Mouse (Mus musculus) embryonic facial prominence, embryonic 14.5 days (tissue): ENCODE data around the gene Naa80. TPM values are rescaled to one million over a fixed set of nuclear protein-coding genes. Genes with fewer than 3 reads are reported as not detected.

Experiments
- ATAC-seq: fragments of 200-750 bp; cut with Nextera tagmentation; 2 replicates; pipeline ENCODE4 v1.8.0; 2017; ENCODE audit warnings: low read depth, moderate number of reproducible peaks, moderate TSS enrichment
- DNase-seq: peaks from one replicate; pipeline ENCODE4 v3.0.0-alpha.2; 2015; ENCODE audit warnings: low spot score
- H3K27ac ChIP-seq: fragments of 300-500 bp; sonication (generic); replicated peaks from 2 replicates; pipeline ENCODE4 v1.5.1; 2014; ENCODE audit warnings: low read depth, mild to moderate bottlenecking, low read length, moderate library complexity
- H3K27me3 ChIP-seq: fragments of 300-500 bp; sonication (generic); replicated peaks from 2 replicates; pipeline ENCODE4 v1.6.1; 2014; ENCODE audit warnings: low read length; ENCODE audit not compliant: control insufficient read depth, insufficient read depth
- H3K36me3 ChIP-seq: fragments of 300-500 bp; sonication (generic); 2 replicates; pipeline ENCODE4 v1.6.1; 2014; ENCODE audit warnings: low read length, mixed read lengths; ENCODE audit not compliant: control insufficient read depth, insufficient read depth
- H3K4me1 ChIP-seq: fragments of 300-500 bp; sonication (generic); 2 replicates; pipeline ENCODE4 v1.6.1; 2014; ENCODE audit warnings: antibody characterized with exemption, low read length; ENCODE audit not compliant: control insufficient read depth, insufficient read depth
- H3K4me2 ChIP-seq: fragments of 300-500 bp; sonication (generic); 2 replicates; pipeline ENCODE4 v1.6.1; 2014; ENCODE audit warnings: low read depth, mild to moderate bottlenecking, low read length, moderate library complexity, mixed read lengths
- H3K4me3 ChIP-seq: fragments of 300-500 bp; sonication (generic); 2 replicates; pipeline ENCODE4 v1.5.1; 2014; ENCODE audit warnings: low read depth, mild to moderate bottlenecking, low read length
- H3K9ac ChIP-seq: fragments of 300-500 bp; sonication (generic); 2 replicates; pipeline ENCODE4 v1.6.1; 2014; ENCODE audit warnings: low read depth, mild to moderate bottlenecking, low read length, moderate library complexity, mixed read lengths
- H3K9me3 ChIP-seq: fragments of 300-500 bp; sonication (generic); 2 replicates; pipeline ENCODE4 v1.6.1; 2016; ENCODE audit warnings: low read length; ENCODE audit not compliant: control insufficient read depth
- WGBS: fragments of 180-500 bp; shearing (Covaris S2); extraction: QIAGEN DNeasy Blood & Tissue Kit; methylation state at CpG from one replicate; pipeline ENCODE4 v1.1.7; 2014; 5-methylcytosine and 5-hydroxymethylcytosine counted together
- polyA plus RNA-seq: library from polyadenylated mRNA; unstranded; fragments of >200 nt; fragmentation: Nextera tagmentation; extraction: Ambion mirVana; gene quantifications from 2 replicates; pipeline ENCODE4 v1.2.1, GENCODE M21; 2014

The Naa80 gene
- polyA plus RNA-seq, 1 experiment from 2014 or later, result 15.9 TPM

GRCm38 (mm10) chr9:107566855-107567254 lies 11.8 kb upstream of the Naa80 start:
- DNase-seq (no peak), ATAC-seq (no peak)
- Histone ChIP-seq H3K27me3 (no peaks in the 10 kb centered on the region), H3K36me3 (peaks cover 41% of the 10 kb centered on the region), H3K27ac (peak overlapping the region; percentile 88), H3K4me2 (0 out of 2 replicates have a peak overlapping the region, but pooled peaks have one; percentile 63), H3K9ac (no peak overlapping the region), H3K9me3 (no peaks in the 10 kb centered on the region), H3K4me3 (no peak overlapping the region), H3K4me1 (peaks cover 32% of the 10 kb centered on the region)
- 51% methylated on average over 3 of the region's 3 CpGs for WGBS

GRCm38 (mm10) chr9:107567702-107568319 lies 10.9 kb upstream of the Naa80 start, which contains the start of gene Hyal2:
Gene Hyal2 (plus strand): TSS chr9:107567945.
- Histone ChIP-seq H3K4me2 (peak within 1 kb of the TSS; percentile 63), H3K4me3 (peak within 1 kb of the TSS; percentile 52), H3K9me3 (no peaks in the 10 kb centered on the region), H3K27me3 (no peaks in the 10 kb centered on the region), H3K9ac (peak within 1 kb of the TSS; percentile 66), H3K36me3 (peaks cover 45% of the 10 kb centered on the region), H3K4me1 (peaks cover 32% of the 10 kb centered on the region), H3K27ac (peak within 1 kb of the TSS; percentile 88)
- DNase-seq, result no peak
- ATAC-seq, result no peak
- WGBS, result 9% methylated on average over 18 of the region's 18 CpGs

- peak; percentile 95 for DNase-seq
- peak overlapping the region; percentile 88 for H3K27ac ChIP-seq
- H3K27me3 ChIP-seq, result no peaks in the 10 kb centered on the region
- no peaks in the 10 kb centered on the region for H3K9me3 ChIP-seq
- WGBS, result under 1% methylated on average over 41 of the region's 41 CpGs
- H3K9ac ChIP-seq, result peak overlapping the region; percentile 66
- H3K4me1 ChIP-seq, result peaks cover 31% of the 10 kb centered on the region
- peak overlapping the region; percentile 52 for H3K4me3 ChIP-seq
- H3K4me2 ChIP-seq, result peak overlapping the region; percentile 63
- ATAC-seq, result peak; percentile 87
- peaks cover 53% of the 10 kb centered on the region for H3K36me3 ChIP-seq
Observed at GRCm38 (mm10) chr9:107568331-107569261, 10.1 kb upstream of the Naa80 start.

GRCm38 (mm10) chr9:107569270-107569669 lies 9.4 kb upstream of the Naa80 start:
- H3K4me2 ChIP-seq, result peak overlapping the region; percentile 63
- H3K36me3 ChIP-seq, result peaks cover 56% of the 10 kb centered on the region
- H3K4me1 ChIP-seq, result peaks cover 24% of the 10 kb centered on the region
- ATAC-seq, result peak; percentile 5
- DNase-seq, result no peak
- 0% methylated on average over 16 of the region's 23 CpGs for WGBS
- peak overlapping the region; percentile 52 for H3K4me3 ChIP-seq
- H3K27ac ChIP-seq, result peak overlapping the region; percentile 88
- H3K9ac ChIP-seq, result peak overlapping the region; percentile 66
- no peaks in the 10 kb centered on the region for H3K27me3 ChIP-seq
- H3K9me3 ChIP-seq, result no peaks in the 10 kb centered on the region

- ATAC-seq (no peak), DNase-seq (no peak)
- H3K36me3 ChIP-seq, result peaks cover 56% of the 10 kb centered on the region
- H3K4me2 ChIP-seq, result peak overlapping the region; percentile 63
- peak overlapping the region; percentile 52 for H3K4me3 ChIP-seq
- H3K27me3 ChIP-seq, result no peaks in the 10 kb centered on the region
- peak overlapping the region; percentile 88; the same call in 1 of the 2 replicates for H3K27ac ChIP-seq
- WGBS, result 41% methylated on average over 13 of the region's 13 CpGs
- H3K4me1 ChIP-seq, result peaks cover 24% of the 10 kb centered on the region
- H3K9me3 ChIP-seq, result no peaks in the 10 kb centered on the region
- peak overlapping the region; percentile 66 for H3K9ac ChIP-seq
Observed at GRCm38 (mm10) chr9:107570016-107570415, 8.7 kb upstream of the Naa80 start.

- Histone ChIP-seq H3K4me1 (peaks cover 24% of the 10 kb centered on the region), H3K9ac (peak overlapping the region; percentile 66)
Observed at GRCm38 (mm10) chr9:107570845-107571244, 7.8 kb upstream of the Naa80 start.

GRCm38 (mm10) chr9:107571534-107572326 lies 7.0 kb upstream of the Naa80 start:
- Histone ChIP-seq H3K4me2 (no peak overlapping the region), H3K27me3 (no peaks in the 10 kb centered on the region), H3K36me3 (peaks cover 44% of the 10 kb centered on the region), H3K4me1 (peaks cover 28% of the 10 kb centered on the region), H3K9ac (0 out of 2 replicates have a peak overlapping the region, but pooled peaks have one; percentile 20), H3K27ac (no peak overlapping the region), H3K9me3 (no peaks in the 10 kb centered on the region), H3K4me3 (no peak overlapping the region)
- DNase-seq (no peak), ATAC-seq (no peak)
- 95% methylated on average over 22 of the region's 22 CpGs for WGBS

More at GRCm38 (mm10) chr9:107570845-107571244, 7.8 kb upstream of the Naa80 start:
- H3K4me3 ChIP-seq, result peak overlapping the region; percentile 52; the same call in 1 of the 2 replicates
- H3K27me3 ChIP-seq, result no peaks in the 10 kb centered on the region
- ATAC-seq (no peak), DNase-seq (no peak)
- peak overlapping the region; percentile 63 for H3K4me2 ChIP-seq
- peaks cover 50% of the 10 kb centered on the region for H3K36me3 ChIP-seq
- H3K9me3 ChIP-seq, result no peaks in the 10 kb centered on the region
- 94% methylated on average over 21 of the region's 21 CpGs for WGBS
- H3K27ac ChIP-seq, result no peak overlapping the region

- no peak for ATAC-seq
- Histone ChIP-seq H3K9me3 (no peaks in the 10 kb centered on the region), H3K27me3 (no peaks in the 10 kb centered on the region), H3K4me3 (no peak overlapping the region), H3K27ac (no peak overlapping the region), H3K4me2 (no peak overlapping the region), H3K4me1 (peaks cover 28% of the 10 kb centered on the region), H3K36me3 (peaks cover 44% of the 10 kb centered on the region), H3K9ac (no peak overlapping the region)
- DNase-seq, result no peak
- WGBS, result 94% methylated on average over 2 of the region's 2 CpGs
Observed at GRCm38 (mm10) chr9:107572327-107572662, 6.4 kb upstream of the Naa80 start.
